Mouse (Mus musculus): Measurements from ENCODE around the gene Emx1. TPM values are rescaled to one million over a fixed set of nuclear protein-coding genes. Genes with fewer than 3 reads are reported as not detected.
"Not testable (repeated sequence)": the region's sequence is repeated elsewhere in the genome, so short reads cannot be mapped to it uniquely, and the experiment has no call there.

Emx1 gene
- polyA plus RNA-seq (2012; rRNA removed) (0.15 and 0.63 TPM in 2 replicates), polyA plus RNA-seq (2014; fragmentation: Nextera tagmentation; extraction: Ambion mirVana) (0.17 TPM in 1 of 2 replicates, not detected in the other)

GRCm38 (mm10) chr6:85187340-85188211, at the start of gene Emx1:
Gene Emx1 (plus strand): TSS chr6:85187438.
- peaks cover 20% of the 10 kb centered on the region for H3K4me1 ChIP-seq (ENCODE audit: control insufficient read depth, insufficient read depth, low read length)
- no peak within 1 kb of the TSS for H3K27ac ChIP-seq (replicated peaks; ENCODE audit: low read depth, low read length)
- H3K9me3 ChIP-seq (ENCODE audit: control insufficient read depth, low read length), result no peaks in the 10 kb centered on the region
- DNase-seq (ENCODE audit: low spot score) (peak; percentile 6), ATAC-seq (ENCODE audit: low FRiP score, low read depth) (peak; percentile 35; the same call in 1 of the 2 replicates)
- no peaks in the 10 kb centered on the region for H3K36me3 ChIP-seq (ENCODE audit: control insufficient read depth, insufficient read depth, low read length)
- no peak for TF ChIP-seq POLR2A (IDR thresholded peaks at IDR 0.05; ENCODE audit: borderline replicate concordance, extremely low read depth, insufficient read depth, insufficient read length)
- H3K9ac ChIP-seq (ENCODE audit: low read depth, low read length, severe bottlenecking), result peak within 1 kb of the TSS; percentile 7; the same call in 1 of the 2 replicates
- WGBS, result under 1% methylated on average over 41 of the region's 81 CpGs
- peak within 1 kb of the TSS; percentile 60 for H3K4me2 ChIP-seq (replicated peaks; ENCODE audit: low read depth, low read length, severe bottlenecking)
- H3K4me3 ChIP-seq (replicated peaks; ENCODE audit: low read length), result peak within 1 kb of the TSS; percentile 39
- H3K27me3 ChIP-seq (ENCODE audit: control insufficient read depth, insufficient read depth, low read length), result peaks cover 84% of the 10 kb centered on the region

- Histone ChIP-seq H3K9ac (ENCODE audit: low read depth, low read length, severe bottlenecking) (no peak overlapping the region), H3K27ac (replicated peaks; ENCODE audit: low read depth, low read length) (no peak overlapping the region), H3K36me3 (ENCODE audit: control insufficient read depth, insufficient read depth, low read length) (peaks cover 6% of the 10 kb centered on the region), H3K27me3 (ENCODE audit: control insufficient read depth, insufficient read depth, low read length) (no peaks in the 10 kb centered on the region), H3K4me3 (replicated peaks; ENCODE audit: low read length) (no peak overlapping the region), H3K4me1 (ENCODE audit: control insufficient read depth, insufficient read depth, low read length) (no peaks in the 10 kb centered on the region), H3K4me2 (replicated peaks; ENCODE audit: low read depth, low read length, severe bottlenecking) (no peak overlapping the region), H3K9me3 (ENCODE audit: control insufficient read depth, low read length) (no peaks in the 10 kb centered on the region)
- 87% methylated on average over 2 of the region's 2 CpGs for WGBS
- no peak for TF ChIP-seq POLR2A (IDR thresholded peaks at IDR 0.05; ENCODE audit: borderline replicate concordance, extremely low read depth, insufficient read depth, insufficient read length)
- DNase-seq (ENCODE audit: low spot score) (no peak), ATAC-seq (ENCODE audit: low FRiP score, low read depth) (no peak)
These were observed 47.7 kb upstream of the Emx1 start for GRCm38 (mm10) chr6:85139534-85139933.

- H3K27me3 ChIP-seq (ENCODE audit: control insufficient read depth, insufficient read depth, low read length), result not testable (repeated sequence)
These were observed 46.2 kb upstream of the Emx1 start for GRCm38 (mm10) chr6:85141013-85141412.

GRCm38 (mm10) chr6:85144466-85144865, 42.8 kb upstream of the Emx1 start:
- H3K36me3 ChIP-seq (ENCODE audit: control insufficient read depth, insufficient read depth, low read length), result no peaks in the 10 kb centered on the region
- DNase-seq (ENCODE audit: low spot score) (no peak), ATAC-seq (ENCODE audit: low FRiP score, low read depth) (no peak)
- no peaks in the 10 kb centered on the region for H3K4me1 ChIP-seq (ENCODE audit: control insufficient read depth, insufficient read depth, low read length)
- 59% methylated on average over 3 of the region's 3 CpGs for WGBS
- H3K9me3 ChIP-seq (ENCODE audit: control insufficient read depth, low read length), result no peaks in the 10 kb centered on the region
- no peak overlapping the region for H3K4me3 ChIP-seq (replicated peaks; ENCODE audit: low read length)
- no peak overlapping the region for H3K9ac ChIP-seq (ENCODE audit: low read depth, low read length, severe bottlenecking)
- H3K4me2 ChIP-seq (replicated peaks; ENCODE audit: low read depth, low read length, severe bottlenecking), result no peak overlapping the region
- TF ChIP-seq POLR2A (IDR thresholded peaks at IDR 0.05; ENCODE audit: borderline replicate concordance, extremely low read depth, insufficient read depth, insufficient read length), result no peak
- no peak overlapping the region for H3K27ac ChIP-seq (replicated peaks; ENCODE audit: low read depth, low read length)
- H3K27me3 ChIP-seq (ENCODE audit: control insufficient read depth, insufficient read depth, low read length), result no peaks in the 10 kb centered on the region

More at GRCm38 (mm10) chr6:85141013-85141412, 46.2 kb upstream of the Emx1 start:
- not testable (repeated sequence) for ATAC-seq (ENCODE audit: low FRiP score, low read depth); H3K9me3 ChIP-seq (ENCODE audit: control insufficient read depth, low read length); H3K36me3 ChIP-seq (ENCODE audit: control insufficient read depth, insufficient read depth, low read length); H3K4me2 ChIP-seq (replicated peaks; ENCODE audit: low read depth, low read length, severe bottlenecking); H3K4me3 ChIP-seq (replicated peaks; ENCODE audit: low read length); H3K4me1 ChIP-seq (ENCODE audit: control insufficient read depth, insufficient read depth, low read length); H3K27ac ChIP-seq (replicated peaks; ENCODE audit: low read depth, low read length); H3K9ac ChIP-seq (ENCODE audit: low read depth, low read length, severe bottlenecking)
- 2% methylated on average over 6 of the region's 7 CpGs for WGBS
- DNase-seq (ENCODE audit: low spot score), result peak; percentile 73

- ATAC-seq (ENCODE audit: low FRiP score, low read depth) (no peak), DNase-seq (ENCODE audit: low spot score) (no peak)
- H3K4me2 ChIP-seq (replicated peaks; ENCODE audit: low read depth, low read length, severe bottlenecking), result no peak overlapping the region
- TF ChIP-seq POLR2A (IDR thresholded peaks at IDR 0.05; ENCODE audit: borderline replicate concordance, extremely low read depth, insufficient read depth, insufficient read length), result no peak
- 47% methylated on average over 3 of the region's 3 CpGs for WGBS
- H3K27ac ChIP-seq (replicated peaks; ENCODE audit: low read depth, low read length), result no peak overlapping the region
- no peak overlapping the region for H3K9ac ChIP-seq (ENCODE audit: low read depth, low read length, severe bottlenecking)
- H3K4me3 ChIP-seq (replicated peaks; ENCODE audit: low read length), result no peak overlapping the region
- H3K4me1 ChIP-seq (ENCODE audit: control insufficient read depth, insufficient read depth, low read length), result no peaks in the 10 kb centered on the region
- no peaks in the 10 kb centered on the region for H3K27me3 ChIP-seq (ENCODE audit: control insufficient read depth, insufficient read depth, low read length)
- no peaks in the 10 kb centered on the region for H3K9me3 ChIP-seq (ENCODE audit: control insufficient read depth, low read length)
- no peaks in the 10 kb centered on the region for H3K36me3 ChIP-seq (ENCODE audit: control insufficient read depth, insufficient read depth, low read length)
These were observed 39.6 kb upstream of the Emx1 start for GRCm38 (mm10) chr6:85147636-85148035.

Measured in limb, embryonic 14.5 days (tissue).